Mouse (Mus musculus): ENCODE measurements at regions not wholly inside any gene's neighbourhood (a gene's known extent, or its start where the extent isn't known, plus 50 kb on each side); places are given as distances from the start of the nearest gene placed in this dataset.

GRCm38 (mm10) chr1:184461411-184461810 lies 271.0 kb downstream of the Hlx start:
- TF ChIP-seq GATA1 (IDR thresholded peaks at IDR 0.05; ENCODE audit: low read length), result no peak

GRCm38 (mm10) chr1:184456727-184457126 lies 275.7 kb downstream of the Hlx start:
- no peak for TF ChIP-seq GATA1 (IDR thresholded peaks at IDR 0.05; ENCODE audit: low read length)

- no peak for TF ChIP-seq GATA1 (IDR thresholded peaks at IDR 0.05; ENCODE audit: low read length)
Measured at GRCm38 (mm10) chr1:184454381-184454780, 278.0 kb downstream of the Hlx start.

GRCm38 (mm10) chr1:184453673-184454072 lies 278.7 kb downstream of the Hlx start:
- TF ChIP-seq GATA1 (IDR thresholded peaks at IDR 0.05; ENCODE audit: low read length), result no peak

GRCm38 (mm10) chr1:184453061-184453460 lies 279.4 kb downstream of the Hlx start:
- TF ChIP-seq GATA1 (IDR thresholded peaks at IDR 0.05; ENCODE audit: low read length), result no peak

- TF ChIP-seq GATA1 (IDR thresholded peaks at IDR 0.05; ENCODE audit: low read length), result no peak
Measured at GRCm38 (mm10) chr1:184451686-184452085, 280.7 kb downstream of the Hlx start.

GRCm38 (mm10) chr1:184449007-184449406 lies 283.4 kb downstream of the Hlx start:
- no peak for TF ChIP-seq GATA1 (IDR thresholded peaks at IDR 0.05; ENCODE audit: low read length)

- TF ChIP-seq GATA1 (IDR thresholded peaks at IDR 0.05; ENCODE audit: low read length), result no peak
Measured at GRCm38 (mm10) chr1:184447911-184448310, 284.5 kb downstream of the Hlx start.

- no peak for TF ChIP-seq GATA1 (IDR thresholded peaks at IDR 0.05; ENCODE audit: low read length)
Measured at GRCm38 (mm10) chr1:184447161-184447667, 285.2 kb downstream of the Hlx start.

GRCm38 (mm10) chr1:184444189-184444588 lies 288.2 kb downstream of the Hlx start:
- no peak for TF ChIP-seq GATA1 (IDR thresholded peaks at IDR 0.05; ENCODE audit: low read length)

- TF ChIP-seq GATA1 (IDR thresholded peaks at IDR 0.05; ENCODE audit: low read length), result no peak
Measured at GRCm38 (mm10) chr1:184442701-184443100, 289.7 kb downstream of the Hlx start.

GRCm38 (mm10) chr1:184441005-184441557 lies 291.3 kb downstream of the Hlx start:
- no peak for TF ChIP-seq GATA1 (IDR thresholded peaks at IDR 0.05; ENCODE audit: low read length)

- no peak for TF ChIP-seq GATA1 (IDR thresholded peaks at IDR 0.05; ENCODE audit: low read length)
Measured at GRCm38 (mm10) chr1:184439506-184439905, 292.9 kb downstream of the Hlx start.

GRCm38 (mm10) chr1:184436387-184436786 lies 296.0 kb downstream of the Hlx start:
- TF ChIP-seq GATA1 (IDR thresholded peaks at IDR 0.05; ENCODE audit: low read length), result no peak

GRCm38 (mm10) chr1:184428612-184429011 lies 303.8 kb downstream of the Hlx start:
- no peak for TF ChIP-seq GATA1 (IDR thresholded peaks at IDR 0.05; ENCODE audit: low read length)

GRCm38 (mm10) chr1:184428035-184428434 lies 304.4 kb downstream of the Hlx start:
- no peak for TF ChIP-seq GATA1 (IDR thresholded peaks at IDR 0.05; ENCODE audit: low read length)

- no peak for TF ChIP-seq GATA1 (IDR thresholded peaks at IDR 0.05; ENCODE audit: low read length)
Measured at GRCm38 (mm10) chr1:184425694-184426093, 306.7 kb downstream of the Hlx start.

- TF ChIP-seq GATA1 (IDR thresholded peaks at IDR 0.05; ENCODE audit: low read length), result no peak
Measured at GRCm38 (mm10) chr1:184424035-184424434, 308.4 kb downstream of the Hlx start.

Measured in G1E-ER4 (cell line).